Mouse (Mus musculus): ENCODE data around the gene Ube4a. TPM values are rescaled to one million over a fixed set of nuclear protein-coding genes. Genes with fewer than 3 reads are reported as not detected.
"Not testable (repeated sequence)": the region's sequence is repeated elsewhere in the genome, so short reads cannot be mapped to it uniquely, and the experiment has no call there.

The Ube4a gene
- polyA plus RNA-seq, 1 experiment: 40.7 TPM

GRCm38 (mm10) chr9:44986976-44987375 lies 21.6 kb upstream of the Ube4a start:
- H3K4me1 ChIP-seq (ENCODE audit: control insufficient read depth, insufficient read depth, insufficient read length, low read length): no peaks in the 10 kb centered on the region

GRCm38 (mm10) chr9:44986242-44986781 lies 20.9 kb upstream of the Ube4a start:
- no peaks in the 10 kb centered on the region for H3K4me1 ChIP-seq (ENCODE audit: control insufficient read depth, insufficient read depth, insufficient read length, low read length)
- peak overlapping the region; percentile 63 for H3K27ac ChIP-seq (replicated peaks; ENCODE audit: low read depth, low read length)
- peak overlapping the region; percentile 38 for H3K4me3 ChIP-seq (ENCODE audit: insufficient read depth, low read depth, low read length)

More at GRCm38 (mm10) chr9:44986976-44987375, 21.6 kb upstream of the Ube4a start:
- no peak overlapping the region for H3K4me3 ChIP-seq (ENCODE audit: insufficient read depth, low read depth, low read length)
- H3K27ac ChIP-seq (replicated peaks; ENCODE audit: low read depth, low read length): no peak overlapping the region

GRCm38 (mm10) chr9:44985721-44986161 lies 20.3 kb upstream of the Ube4a start:
- H3K4me1 ChIP-seq (ENCODE audit: control insufficient read depth, insufficient read depth, insufficient read length, low read length): no peaks in the 10 kb centered on the region
- no peak overlapping the region for H3K4me3 ChIP-seq (ENCODE audit: insufficient read depth, low read depth, low read length)
- no peak overlapping the region; the same call in 1 of the 2 replicates for H3K27ac ChIP-seq (replicated peaks; ENCODE audit: low read depth, low read length)

- Histone ChIP-seq H3K4me1 (ENCODE audit: control insufficient read depth, insufficient read depth, insufficient read length, low read length) (no peaks in the 10 kb centered on the region), H3K4me3 (ENCODE audit: insufficient read depth, low read depth, low read length) (no peak overlapping the region)
These were observed 17.6 kb upstream of the Ube4a start for GRCm38 (mm10) chr9:44983001-44983400.

GRCm38 (mm10) chr9:44982531-44982930 lies 17.1 kb upstream of the Ube4a start:
- Histone ChIP-seq H3K4me1 (ENCODE audit: control insufficient read depth, insufficient read depth, insufficient read length, low read length) (no peaks in the 10 kb centered on the region), H3K4me3 (ENCODE audit: insufficient read depth, low read depth, low read length) (no peak overlapping the region)

More at GRCm38 (mm10) chr9:44983001-44983400, 17.6 kb upstream of the Ube4a start:
- H3K27ac ChIP-seq (replicated peaks; ENCODE audit: low read depth, low read length): no peak overlapping the region

GRCm38 (mm10) chr9:44982081-44982480 lies 16.7 kb upstream of the Ube4a start:
- Histone ChIP-seq H3K4me3 (ENCODE audit: insufficient read depth, low read depth, low read length) (no peak overlapping the region), H3K27ac (replicated peaks; ENCODE audit: low read depth, low read length) (no peak overlapping the region), H3K4me1 (ENCODE audit: control insufficient read depth, insufficient read depth, insufficient read length, low read length) (no peaks in the 10 kb centered on the region)

More at GRCm38 (mm10) chr9:44982531-44982930, 17.1 kb upstream of the Ube4a start:
- no peak overlapping the region for H3K27ac ChIP-seq (replicated peaks; ENCODE audit: low read depth, low read length)

- Histone ChIP-seq H3K27ac (replicated peaks; ENCODE audit: low read depth, low read length) (no peak within 1 kb of the TSS), H3K4me3 (ENCODE audit: insufficient read depth, low read depth, low read length) (no peak within 1 kb of the TSS), H3K4me1 (ENCODE audit: control insufficient read depth, insufficient read depth, insufficient read length, low read length) (no peaks in the 10 kb centered on the region)
These were observed 16.3 kb upstream of the Ube4a start, which contains the start of gene Cd3d for GRCm38 (mm10) chr9:44981676-44982075. Cd3d (plus strand) TSS chr9:44981786.

- Histone ChIP-seq H3K4me1 (ENCODE audit: control insufficient read depth, insufficient read depth, insufficient read length, low read length) (no peaks in the 10 kb centered on the region), H3K27ac (replicated peaks; ENCODE audit: low read depth, low read length) (no peak overlapping the region)
These were observed 15.7 kb upstream of the Ube4a start for GRCm38 (mm10) chr9:44981104-44981503.

GRCm38 (mm10) chr9:44980242-44980641 lies 14.8 kb upstream of the Ube4a start, which contains the start of gene Cd3g:
Cd3g (minus strand) TSS chr9:44980431.
- H3K4me3 ChIP-seq (ENCODE audit: insufficient read depth, low read depth, low read length): no peak within 1 kb of the TSS
- no peak within 1 kb of the TSS for H3K27ac ChIP-seq (replicated peaks; ENCODE audit: low read depth, low read length)
- no peaks in the 10 kb centered on the region for H3K4me1 ChIP-seq (ENCODE audit: control insufficient read depth, insufficient read depth, insufficient read length, low read length)

More at GRCm38 (mm10) chr9:44981104-44981503, 15.7 kb upstream of the Ube4a start:
- no peak overlapping the region for H3K4me3 ChIP-seq (ENCODE audit: insufficient read depth, low read depth, low read length)

GRCm38 (mm10) chr9:44979806-44980205 lies 14.4 kb upstream of the Ube4a start:
- H3K27ac ChIP-seq (replicated peaks; ENCODE audit: low read depth, low read length): no peak overlapping the region

GRCm38 (mm10) chr9:44977813-44978212 lies 12.4 kb upstream of the Ube4a start:
- H3K27ac ChIP-seq (replicated peaks; ENCODE audit: low read depth, low read length): no peak overlapping the region
- no peak overlapping the region for H3K4me3 ChIP-seq (ENCODE audit: insufficient read depth, low read depth, low read length)
- H3K4me1 ChIP-seq (ENCODE audit: control insufficient read depth, insufficient read depth, insufficient read length, low read length): no peaks in the 10 kb centered on the region

More at GRCm38 (mm10) chr9:44979806-44980205, 14.4 kb upstream of the Ube4a start:
- no peaks in the 10 kb centered on the region for H3K4me1 ChIP-seq (ENCODE audit: control insufficient read depth, insufficient read depth, insufficient read length, low read length)
- H3K4me3 ChIP-seq (ENCODE audit: insufficient read depth, low read depth, low read length): no peak overlapping the region

- H3K4me3 ChIP-seq (ENCODE audit: insufficient read depth, low read depth, low read length): no peak overlapping the region
- H3K4me1 ChIP-seq (ENCODE audit: control insufficient read depth, insufficient read depth, insufficient read length, low read length): 0 out of 2 replicates have a peak, but pooled peaks cover 2% of the 10 kb centered on the region
- H3K27ac ChIP-seq (replicated peaks; ENCODE audit: low read depth, low read length): no peak overlapping the region
These were observed 4.0 kb upstream of the Ube4a start for GRCm38 (mm10) chr9:44969450-44969849.

- not testable (repeated sequence) for H3K4me3 ChIP-seq (ENCODE audit: insufficient read depth, low read depth, low read length); H3K27ac ChIP-seq (replicated peaks; ENCODE audit: low read depth, low read length); H3K4me1 ChIP-seq (ENCODE audit: control insufficient read depth, insufficient read depth, insufficient read length, low read length)
These were observed 2.4 kb upstream of the Ube4a start for GRCm38 (mm10) chr9:44967763-44968162.

- no peak overlapping the region for H3K4me3 ChIP-seq (ENCODE audit: insufficient read depth, low read depth, low read length)
- H3K27ac ChIP-seq (replicated peaks; ENCODE audit: low read depth, low read length): no peak overlapping the region
- 0 out of 2 replicates have a peak, but pooled peaks cover 2% of the 10 kb centered on the region for H3K4me1 ChIP-seq (ENCODE audit: control insufficient read depth, insufficient read depth, insufficient read length, low read length)
These were observed 1.4 kb upstream of the Ube4a start for GRCm38 (mm10) chr9:44966815-44967242.

- peak overlapping the region; percentile 64 for H3K4me3 ChIP-seq (ENCODE audit: insufficient read depth, low read depth, low read length)
- 0 out of 2 replicates have a peak, but pooled peaks cover 2% of the 10 kb centered on the region for H3K4me1 ChIP-seq (ENCODE audit: control insufficient read depth, insufficient read depth, insufficient read length, low read length)
- H3K27ac ChIP-seq (replicated peaks; ENCODE audit: low read depth, low read length): peak overlapping the region; percentile 71
These were observed 550 bp upstream of the Ube4a start for GRCm38 (mm10) chr9:44965833-44966466.

GRCm38 (mm10) chr9:44954432-44954831 lies 11.0 kb downstream of the Ube4a start:
- H3K27ac ChIP-seq (replicated peaks; ENCODE audit: low read depth, low read length): no peak overlapping the region

More at GRCm38 (mm10) chr9:44954432-44954831, 11.0 kb downstream of the Ube4a start:
- H3K4me1 ChIP-seq (ENCODE audit: control insufficient read depth, insufficient read depth, insufficient read length, low read length): no peaks in the 10 kb centered on the region
- no peak overlapping the region for H3K4me3 ChIP-seq (ENCODE audit: insufficient read depth, low read depth, low read length)
